Mouse (Mus musculus): Measurements from ENCODE around the gene Slc9a1. TPM values are rescaled to one million over a fixed set of nuclear protein-coding genes. Genes with fewer than 3 reads are reported as not detected.
A peak's percentile ranks its signal among the peaks of the same experiment; 100 is the strongest.

Gene Slc9a1
- total and polyA plus RNA-seq, 2 experiments from 2014 or later: 4.4 to 30.8 TPM

DNA sequence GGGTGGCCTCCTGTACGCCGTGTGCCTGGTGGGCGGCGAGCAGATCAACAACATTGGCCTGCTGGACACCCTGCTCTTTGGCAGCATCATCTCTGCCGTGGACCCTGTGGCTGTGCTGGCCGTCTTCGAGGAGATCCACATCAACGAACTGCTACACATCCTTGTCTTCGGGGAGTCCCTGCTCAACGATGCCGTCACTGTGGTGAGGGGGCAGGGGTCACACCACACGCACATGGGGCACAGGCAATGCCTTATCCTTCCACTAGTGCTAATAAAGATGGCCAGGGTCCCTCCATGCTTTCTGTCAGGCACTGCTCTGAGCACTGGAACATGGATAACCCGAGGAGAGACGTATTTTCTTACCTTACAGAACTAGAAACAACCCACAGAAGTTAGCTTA, 42.6 kb downstream of the Slc9a1 start:
- H3K36me3 ChIP-seq (replicated peaks; ENCODE audit: control insufficient read depth, insufficient read depth, low read length): peaks cover 34% of the 10 kb centered on the region
- no peak overlapping the region for H3K4me3 ChIP-seq (ENCODE audit: low read depth, low read length)
- H3K4me1 ChIP-seq (ENCODE audit: control insufficient read depth, insufficient read depth): peaks cover 14% of the 10 kb centered on the region
- ATAC-seq (ENCODE audit: insufficient read depth, low read depth) (no peak), DNase-seq (ENCODE audit: low spot score) (no peak)
- H3K27ac ChIP-seq (ENCODE audit: low read depth): no peak overlapping the region
- H3K9ac ChIP-seq (replicated peaks; ENCODE audit: low read depth, low read length): no peak overlapping the region
- 83% methylated on average over 14 of the region's 14 CpGs for WGBS
- no peaks in the 10 kb centered on the region for H3K9me3 ChIP-seq (replicated peaks; ENCODE audit: control insufficient read depth, low read length)
- TF ChIP-seq CTCF (IDR thresholded peaks at IDR 0.05; ENCODE audit: low read depth) (no peak), EP300 (IDR thresholded peaks at IDR 0.05; ENCODE audit: low read depth) (no peak)
- no peaks in the 10 kb centered on the region for H3K27me3 ChIP-seq (ENCODE audit: control insufficient read depth, insufficient read depth, low read length)
- no peak overlapping the region for H3K4me2 ChIP-seq (ENCODE audit: low read depth, low read length)

DNA sequence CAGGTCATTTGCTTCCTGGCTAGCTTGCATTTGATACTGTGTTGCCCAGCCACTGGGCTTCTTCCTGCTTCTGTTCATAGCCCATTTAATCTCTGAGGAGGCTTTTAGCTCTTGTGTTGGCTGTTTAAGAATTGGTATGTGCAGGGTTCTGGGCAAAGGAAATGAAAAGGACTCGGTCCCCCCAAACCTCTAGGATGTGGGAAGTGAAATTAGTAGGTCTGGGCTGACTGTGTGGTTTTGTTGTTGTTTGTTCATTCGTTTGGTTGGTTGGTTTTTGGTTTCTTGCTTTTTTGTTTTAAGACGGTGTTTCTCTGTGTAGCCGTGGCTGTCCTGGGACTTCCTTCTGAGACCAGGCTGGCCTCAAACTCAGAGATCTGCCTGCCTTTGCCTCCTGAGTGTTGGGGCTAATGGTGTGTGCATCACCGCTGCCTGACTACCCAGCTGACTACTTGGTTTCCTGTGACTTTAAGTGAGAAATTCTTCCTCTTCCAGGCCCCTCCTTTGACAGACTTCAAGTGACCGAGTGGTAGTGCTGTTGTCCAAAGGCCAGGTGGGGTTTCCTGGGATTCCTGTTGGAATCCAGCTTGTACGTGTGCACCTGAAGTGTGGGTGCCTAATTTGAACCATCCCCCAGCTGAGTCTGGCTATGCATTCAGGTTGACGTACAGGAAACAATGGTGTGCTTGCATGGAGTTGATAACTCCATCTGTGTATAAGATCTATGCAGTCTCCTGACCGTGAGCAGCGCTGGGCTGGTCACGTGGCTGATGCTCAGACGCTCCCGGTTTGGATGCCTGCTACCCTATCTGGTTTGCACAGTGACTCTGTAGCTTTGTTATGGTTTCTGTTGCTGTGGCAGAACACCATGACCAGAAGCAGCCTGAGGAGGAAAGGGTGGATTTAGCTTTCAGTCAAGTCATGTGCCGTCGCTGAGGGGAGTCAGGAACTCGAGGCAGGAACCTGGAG, 43.4 kb downstream of the Slc9a1 start:
- TF ChIP-seq EP300 (IDR thresholded peaks at IDR 0.05; ENCODE audit: low read depth) (no peak), CTCF (IDR thresholded peaks at IDR 0.05; ENCODE audit: low read depth) (no peak)
- Histone ChIP-seq H3K4me1 (ENCODE audit: control insufficient read depth, insufficient read depth) (peaks cover 6% of the 10 kb centered on the region), H3K4me2 (ENCODE audit: low read depth, low read length) (no peak overlapping the region), H3K27ac (ENCODE audit: low read depth) (no peak overlapping the region), H3K27me3 (ENCODE audit: control insufficient read depth, insufficient read depth, low read length) (no peaks in the 10 kb centered on the region), H3K4me3 (ENCODE audit: low read depth, low read length) (no peak overlapping the region), H3K36me3 (replicated peaks; ENCODE audit: control insufficient read depth, insufficient read depth, low read length) (peaks cover 39% of the 10 kb centered on the region), H3K9me3 (replicated peaks; ENCODE audit: control insufficient read depth, low read length) (no peaks in the 10 kb centered on the region), H3K9ac (replicated peaks; ENCODE audit: low read depth, low read length) (no peak overlapping the region)
- DNase-seq (ENCODE audit: low spot score) (no peak), ATAC-seq (ENCODE audit: insufficient read depth, low read depth) (no peak)
- WGBS: 68% methylated on average over 16 of the region's 16 CpGs

DNA sequence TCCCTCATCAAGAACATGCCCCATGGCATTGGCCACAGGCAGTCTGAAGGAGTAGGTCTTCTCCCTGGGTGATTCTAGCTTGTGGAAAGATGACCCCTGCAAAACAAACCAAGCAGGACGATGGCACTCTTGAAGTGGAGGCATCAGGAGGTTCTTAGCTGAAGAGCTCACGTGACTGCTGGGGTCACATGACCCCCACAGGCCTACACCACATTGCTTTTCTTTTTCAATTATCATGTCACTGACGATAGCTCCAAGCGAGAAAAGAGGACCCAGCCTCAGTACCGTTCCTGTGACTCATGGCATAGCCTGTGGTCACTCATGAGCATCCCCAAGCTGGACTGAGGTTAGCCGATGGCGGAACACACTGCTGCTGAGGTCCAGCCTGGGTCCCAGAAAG, 44.1 kb downstream of the Slc9a1 start:
- WGBS: 90% methylated on average over 7 of the region's 7 CpGs
- ATAC-seq (ENCODE audit: insufficient read depth, low read depth): no peak

DNA sequence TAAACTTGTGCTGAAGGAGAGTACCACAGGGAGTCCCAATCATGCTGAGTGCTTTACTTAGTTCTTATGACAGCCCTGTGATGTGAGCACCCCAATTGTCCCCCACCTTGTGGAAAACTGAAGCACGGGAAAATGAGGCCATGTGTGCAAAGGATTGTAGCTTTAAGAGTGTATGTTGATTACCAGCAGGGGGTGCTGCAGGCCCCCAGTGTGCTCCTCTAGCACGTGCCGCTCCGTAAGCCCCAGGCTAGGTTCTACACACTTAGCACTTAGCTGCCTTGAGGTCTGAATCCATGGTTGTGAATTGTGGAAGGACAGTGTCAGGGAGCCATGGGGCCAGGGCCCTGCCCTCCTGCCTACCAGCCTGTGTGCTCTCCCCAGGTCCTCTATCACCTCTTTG, 45.4 kb downstream of the Slc9a1 start:
- Histone ChIP-seq H3K36me3 (replicated peaks; ENCODE audit: control insufficient read depth, insufficient read depth, low read length) (peaks cover 48% of the 10 kb centered on the region), H3K27ac (ENCODE audit: low read depth) (no peak overlapping the region), H3K27me3 (ENCODE audit: control insufficient read depth, insufficient read depth, low read length) (no peaks in the 10 kb centered on the region), H3K9me3 (replicated peaks; ENCODE audit: control insufficient read depth, low read length) (no peaks in the 10 kb centered on the region), H3K4me1 (ENCODE audit: control insufficient read depth, insufficient read depth) (no peaks in the 10 kb centered on the region), H3K4me3 (ENCODE audit: low read depth, low read length) (no peak overlapping the region), H3K4me2 (ENCODE audit: low read depth, low read length) (no peak overlapping the region), H3K9ac (replicated peaks; ENCODE audit: low read depth, low read length) (no peak overlapping the region)
- peak; percentile 9; the same call in 1 of the 2 replicates for ATAC-seq (ENCODE audit: insufficient read depth, low read depth)
- DNase-seq (ENCODE audit: low spot score): no peak
- peak; percentile 38 for TF ChIP-seq CTCF (IDR thresholded peaks at IDR 0.05; ENCODE audit: low read depth)
- no peak for TF ChIP-seq EP300 (IDR thresholded peaks at IDR 0.05; ENCODE audit: low read depth)
- 60% methylated on average over 4 of the region's 4 CpGs for WGBS

More for the DNA sequence above, 44.1 kb downstream of the Slc9a1 start:
- Histone ChIP-seq H3K4me1 (ENCODE audit: control insufficient read depth, insufficient read depth) (no peaks in the 10 kb centered on the region), H3K27me3 (ENCODE audit: control insufficient read depth, insufficient read depth, low read length) (no peaks in the 10 kb centered on the region), H3K4me3 (ENCODE audit: low read depth, low read length) (no peak overlapping the region), H3K36me3 (replicated peaks; ENCODE audit: control insufficient read depth, insufficient read depth, low read length) (peaks cover 46% of the 10 kb centered on the region), H3K9ac (replicated peaks; ENCODE audit: low read depth, low read length) (no peak overlapping the region), H3K9me3 (replicated peaks; ENCODE audit: control insufficient read depth, low read length) (no peaks in the 10 kb centered on the region), H3K27ac (ENCODE audit: low read depth) (no peak overlapping the region), H3K4me2 (ENCODE audit: low read depth, low read length) (no peak overlapping the region)
- DNase-seq (ENCODE audit: low spot score): no peak
- TF ChIP-seq CTCF (IDR thresholded peaks at IDR 0.05; ENCODE audit: low read depth): no peak
- TF ChIP-seq EP300 (IDR thresholded peaks at IDR 0.05; ENCODE audit: low read depth): no peak

DNA sequence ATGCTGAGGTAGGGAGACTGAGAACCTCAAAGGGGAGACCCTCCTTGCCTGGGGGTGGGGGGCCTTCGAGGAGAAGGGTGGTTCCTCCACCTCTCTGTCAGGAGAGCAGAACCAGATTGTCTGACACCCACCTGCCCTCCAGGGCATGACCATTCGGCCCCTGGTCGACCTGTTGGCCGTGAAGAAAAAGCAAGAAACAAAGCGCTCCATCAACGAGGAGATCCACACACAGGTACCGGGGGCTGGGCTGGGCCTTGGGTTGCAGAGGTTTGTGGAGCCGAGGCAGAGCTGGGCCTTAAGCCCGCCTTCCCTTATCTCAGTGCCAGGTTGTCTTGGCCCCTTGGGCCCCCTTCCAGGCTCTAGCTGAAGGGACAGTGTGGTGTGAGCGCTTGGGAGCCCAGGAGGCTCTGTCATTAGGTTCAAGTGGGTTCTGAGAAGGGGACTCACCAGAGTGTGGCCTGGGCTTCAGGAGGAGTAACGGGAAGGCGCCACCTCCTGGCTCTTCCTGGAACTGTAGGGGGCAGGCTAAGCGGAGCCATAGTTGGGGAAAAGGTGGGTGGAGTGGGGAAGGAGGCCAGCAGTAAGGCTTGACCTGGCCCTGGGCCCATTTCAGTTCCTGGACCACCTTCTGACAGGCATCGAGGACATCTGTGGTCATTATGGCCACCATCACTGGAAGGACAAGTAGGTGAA, 50.0 kb downstream of the Slc9a1 start:
- Histone ChIP-seq H3K4me2 (ENCODE audit: low read depth, low read length) (no peak overlapping the region), H3K27me3 (ENCODE audit: control insufficient read depth, insufficient read depth, low read length) (no peaks in the 10 kb centered on the region), H3K4me3 (ENCODE audit: low read depth, low read length) (no peak overlapping the region), H3K9ac (replicated peaks; ENCODE audit: low read depth, low read length) (no peak overlapping the region), H3K9me3 (replicated peaks; ENCODE audit: control insufficient read depth, low read length) (no peaks in the 10 kb centered on the region), H3K27ac (ENCODE audit: low read depth) (no peak overlapping the region), H3K4me1 (ENCODE audit: control insufficient read depth, insufficient read depth) (no peaks in the 10 kb centered on the region), H3K36me3 (replicated peaks; ENCODE audit: control insufficient read depth, insufficient read depth, low read length) (peaks cover 57% of the 10 kb centered on the region)
- WGBS: 65% methylated on average over 14 of the region's 14 CpGs
- DNase-seq (ENCODE audit: low spot score) (peak; percentile 61), ATAC-seq (ENCODE audit: insufficient read depth, low read depth) (0 out of 2 replicates have a peak, but pooled peaks have one; percentile 22)
- TF ChIP-seq CTCF (IDR thresholded peaks at IDR 0.05; ENCODE audit: low read depth): peak; percentile 87
- no peak for TF ChIP-seq EP300 (IDR thresholded peaks at IDR 0.05; ENCODE audit: low read depth)

All from heart, postnatal 0 days (tissue).